Mouse (Mus musculus) kidney, adult 2 months (tissue): ENCODE results near the gene Tbc1d1.

Experiments used
- CTCF ChIP-seq: fragments of 200-500 bp; conservative IDR thresholded peaks from 2 replicates; pipeline ENCODE4 v1.5.1; 2011; ENCODE audit warnings: low read depth, mild to moderate bottlenecking, control low read depth, low read length, moderate library complexity, mixed read lengths; ENCODE audit not compliant: insufficient read depth, insufficient read length
- POLR2A ChIP-seq: fragments of 200-500 bp; IDR thresholded peaks from one replicate; pipeline ENCODE4 v1.6.1; 2011; ENCODE audit warnings: low read depth, low read length, control low read depth

- TF ChIP-seq CTCF (no peak), POLR2A (no peak)
Observed at GRCm38 (mm10) chr5:64345761-64346160, 189.7 kb downstream of the Tbc1d1 start.
